Mouse (Mus musculus) layer of hippocampus, postnatal 25 days (tissue): ENCODE measurements at regions not wholly inside any gene's neighbourhood (a gene's known extent, or its start where the extent isn't known, plus 50 kb on each side); places are given as distances from the start of the nearest gene placed in this dataset.

ENCODE experiments used
- DNase-seq, 2 experiments: peaks; one replicate each; pipeline ENCODE4 v3.0.0; 2022; ENCODE audit warnings: mixed read lengths in 2 of 2, low spot score in 1 of 2; ENCODE audit errors: extremely low spot score in 1 of 2

DNA sequence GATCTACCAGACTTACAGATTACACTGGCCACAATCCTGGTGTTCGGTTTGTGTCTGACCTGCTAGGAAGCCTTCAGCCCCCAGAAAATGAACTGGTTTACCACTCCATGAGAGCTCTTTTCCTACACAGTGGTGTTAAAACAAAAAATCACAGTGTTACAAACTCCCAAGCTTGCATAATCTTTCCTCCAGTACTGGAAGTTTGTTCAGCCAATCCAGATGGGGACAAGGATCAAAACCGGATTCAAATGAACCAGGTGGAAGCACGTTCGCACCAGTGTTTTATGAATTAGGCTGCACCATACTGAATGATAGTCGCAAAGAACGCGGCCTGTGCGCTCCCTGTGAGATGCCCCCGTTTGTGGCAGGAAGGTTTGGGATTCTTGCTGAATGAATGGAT lies 63.4 kb upstream of the Cited2 start:
- DNase-seq = no peak

- no peak for DNase-seq
Observed at GRCm38 (mm10) chr10:17660836-17661452, 62.1 kb upstream of the Cited2 start.

- no peak for DNase-seq
Observed at GRCm38 (mm10) chr10:17666089-17666488, 56.9 kb upstream of the Cited2 start.

DNA sequence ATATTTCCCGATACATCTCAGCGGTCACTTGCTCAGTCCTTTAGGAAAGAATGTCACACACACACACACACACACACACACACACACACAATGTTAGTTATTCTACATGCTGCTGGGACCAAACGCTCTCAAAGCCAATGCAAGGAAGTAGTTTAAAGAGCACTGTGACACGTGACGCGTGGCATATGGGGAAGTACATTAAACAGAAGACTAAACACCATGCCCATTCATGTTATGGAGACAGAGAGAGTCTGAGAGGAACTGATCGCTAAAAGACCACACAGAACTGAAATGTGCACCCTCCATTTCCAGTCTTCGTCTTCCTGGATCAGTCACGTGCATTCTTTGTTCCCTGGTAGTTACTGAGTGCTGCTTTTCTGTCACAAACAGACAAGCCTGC lies 53.6 kb upstream of the Cited2 start:
- no peak for DNase-seq
